Comparison of ENCODE assay signal across 8 mouse cellular contexts in genomic region chr15:81812696-81813631, GRCm38 (mm10). TPM values are rescaled to one million over a fixed set of nuclear protein-coding genes. Genes with fewer than 3 reads are reported as not detected.
DNase-seq lines count a peak whose midpoint lies in the region; ATAC-seq and TF ChIP-seq lines count a peak whose summit lies in the region.

No protein-coding gene starts in this region.

- H3K9ac ChIP-seq in lung, embryonic 16.5 days (ENCODE audit: low read length): peak overlapping the region; percentile 77; the same call in 1 of the 2 replicates
- H3K9ac ChIP-seq in limb, embryonic 15.5 days: no peak overlapping the region
- H3K9ac ChIP-seq in stomach, postnatal 0 days (ENCODE audit: low read length): no peak overlapping the region; the same call in 1 of the 2 replicates

- H3K9me3 ChIP-seq in lung, embryonic 16.5 days (ENCODE audit: control insufficient read depth, low read length): no peaks in the 10 kb centered on the region
- no peaks in the 10 kb centered on the region for H3K9me3 ChIP-seq in limb, embryonic 15.5 days
- H3K9me3 ChIP-seq in stomach, postnatal 0 days (ENCODE audit: control insufficient read depth, low read length): no peaks in the 10 kb centered on the region

- no peaks in the 10 kb centered on the region for H3K27me3 ChIP-seq in lung, embryonic 16.5 days (ENCODE audit: control insufficient read depth, insufficient read depth, low read depth, low read length)
- H3K27me3 ChIP-seq in limb, embryonic 15.5 days: no peaks in the 10 kb centered on the region
- H3K27me3 ChIP-seq in stomach, postnatal 0 days (ENCODE audit: control insufficient read depth, insufficient read depth, low read length): no peaks in the 10 kb centered on the region

- H3K4me3 ChIP-seq in lung, embryonic 16.5 days (ENCODE audit: low read length): no peak overlapping the region; the same call in 1 of the 2 replicates
- peak overlapping the region; percentile 82; the same call in 1 of the 2 replicates for H3K4me3 ChIP-seq in limb, embryonic 15.5 days
- peak overlapping the region; percentile 75 for H3K4me3 ChIP-seq in stomach, postnatal 0 days (ENCODE audit: low read depth, low read length)

- no peak for TF ChIP-seq EP300 in stomach, postnatal 0 days (optimal IDR thresholded peaks at IDR 0.05)

- 62% methylated on average over 7 of the region's 7 CpGs for WGBS in lung, embryonic 16.5 days
- WGBS in limb, embryonic 15.5 days: 64% methylated on average over 7 of the region's 7 CpGs
- 59% methylated on average over 7 of the region's 7 CpGs for WGBS in stomach, postnatal 0 days

- H3K4me2 ChIP-seq in lung, embryonic 16.5 days (ENCODE audit: low read depth, low read length): peak overlapping the region; percentile 89
- peak overlapping the region; percentile 82 for H3K4me2 ChIP-seq in limb, embryonic 15.5 days
- 0 out of 2 replicates have a peak overlapping the region, but pooled peaks have one; percentile 92 for H3K4me2 ChIP-seq in stomach, postnatal 0 days (replicated peaks; ENCODE audit: low read depth)

- H3K36me3 ChIP-seq in lung, embryonic 16.5 days (ENCODE audit: control insufficient read depth, insufficient read depth, low read length): peaks cover 21% of the 10 kb centered on the region
- H3K36me3 ChIP-seq in limb, embryonic 15.5 days: peaks cover 32% of the 10 kb centered on the region
- H3K36me3 ChIP-seq in stomach, postnatal 0 days (ENCODE audit: control insufficient read depth, insufficient read depth, low read length): peaks cover 17% of the 10 kb centered on the region

- peak; percentile 46 for DNase-seq in cerebellum, adult 9-10 months
- DNase-seq in cerebellum, postnatal 25 days: no peak
- no peak for DNase-seq in lung, postnatal 4 days
- no peak for DNase-seq in stomach, postnatal 0 days (ENCODE audit: low spot score)
- no peak for DNase-seq in adrenal gland, adult (ENCODE audit: inconsistent age in 2 of 2, low spot score in 1 of 2)
- DNase-seq in embryo, embryonic 10.5 days (ENCODE audit: low spot score): no peak

- H3K4me1 ChIP-seq in lung, embryonic 16.5 days (replicated peaks; ENCODE audit: control insufficient read depth, insufficient read depth, low read length): peaks cover 22% of the 10 kb centered on the region
- peaks cover 35% of the 10 kb centered on the region for H3K4me1 ChIP-seq in limb, embryonic 15.5 days
- H3K4me1 ChIP-seq in stomach, postnatal 0 days (replicated peaks; ENCODE audit: control insufficient read depth, insufficient read depth): peaks cover 4% of the 10 kb centered on the region; the same call in 1 of the 2 replicates

- no peak overlapping the region for H3K27ac ChIP-seq in lung, embryonic 16.5 days (ENCODE audit: low read length)
- H3K27ac ChIP-seq in limb, embryonic 15.5 days: no peak overlapping the region
- no peak overlapping the region for H3K27ac ChIP-seq in stomach, postnatal 0 days (replicated peaks)

- ATAC-seq in lung, embryonic 16.5 days (ENCODE audit: low read depth): no peak
- ATAC-seq in limb, embryonic 15.5 days (ENCODE audit: insufficient number of reproducible peaks, low FRiP score, low TSS enrichment, low read depth): no peak
- ATAC-seq in stomach, postnatal 0 days (ENCODE audit: low FRiP score, low TSS enrichment): no peak

- no peak for TF ChIP-seq CTCF in stomach, postnatal 0 days (IDR thresholded peaks at IDR 0.05; ENCODE audit: low read depth)

RNA-seq across cellular contexts. Expression of gene Tef, which starts 10.7 kb away (rescaled TPM):
- 32.4 and 39.8 TPM in 2 replicates for polyA plus RNA-seq in lung, embryonic 16.5 days (2015; fragmentation: Nextera tagmentation; extraction: Ambion mirVana)
- 28.9 and 30.7 TPM in 2 replicates for polyA plus RNA-seq in limb, embryonic 15.5 days (2015; fragmentation: Nextera tagmentation; extraction: Ambion mirVana)
- polyA plus RNA-seq in stomach, postnatal 0 days (2015; fragmentation: Nextera tagmentation; extraction: Ambion mirVana): 17.1 and 21.2 TPM in 2 replicates

RNA-seq across cellular contexts. Expression of gene Tob2, which starts 45.6 kb away (rescaled TPM):
- polyA plus RNA-seq in lung, embryonic 16.5 days (2015; fragmentation: Nextera tagmentation; extraction: Ambion mirVana): 32.3 and 36.0 TPM in 2 replicates
- 29.8 and 32.1 TPM in 2 replicates for polyA plus RNA-seq in limb, embryonic 15.5 days (2015; fragmentation: Nextera tagmentation; extraction: Ambion mirVana)
- polyA plus RNA-seq in stomach, postnatal 0 days (2015; fragmentation: Nextera tagmentation; extraction: Ambion mirVana): 18.8 and 20.5 TPM in 2 replicates

RNA-seq across cellular contexts. Expression of gene Phf5a, which starts 58.7 kb away (rescaled TPM):
- 146 and 148 TPM in 2 replicates for polyA plus RNA-seq in lung, embryonic 16.5 days (2015; fragmentation: Nextera tagmentation; extraction: Ambion mirVana)
- 124 TPM in 2 replicates for polyA plus RNA-seq in limb, embryonic 15.5 days (2015; fragmentation: Nextera tagmentation; extraction: Ambion mirVana)
- polyA plus RNA-seq in stomach, postnatal 0 days (2015; fragmentation: Nextera tagmentation; extraction: Ambion mirVana): 75.8 and 77.0 TPM in 2 replicates

RNA-seq across cellular contexts. Expression of gene Aco2, which starts 59.1 kb away (rescaled TPM):
- 171 and 180 TPM in 2 replicates for polyA plus RNA-seq in lung, embryonic 16.5 days (2015; fragmentation: Nextera tagmentation; extraction: Ambion mirVana)
- polyA plus RNA-seq in limb, embryonic 15.5 days (2015; fragmentation: Nextera tagmentation; extraction: Ambion mirVana): 144 and 165 TPM in 2 replicates
- polyA plus RNA-seq in stomach, postnatal 0 days (2015; fragmentation: Nextera tagmentation; extraction: Ambion mirVana): 130 and 141 TPM in 2 replicates
